Mouse (Mus musculus) lung, postnatal 14 days (tissue): ENCODE measurements at regions not wholly inside any gene's neighbourhood (a gene's known extent, or its start where the extent isn't known, plus 50 kb on each side); places are given as distances from the start of the nearest gene placed in this dataset.

ENCODE experiments used
- DNase-seq: peaks from one replicate; pipeline ENCODE4 v3.0.0; 2021

DNA sequence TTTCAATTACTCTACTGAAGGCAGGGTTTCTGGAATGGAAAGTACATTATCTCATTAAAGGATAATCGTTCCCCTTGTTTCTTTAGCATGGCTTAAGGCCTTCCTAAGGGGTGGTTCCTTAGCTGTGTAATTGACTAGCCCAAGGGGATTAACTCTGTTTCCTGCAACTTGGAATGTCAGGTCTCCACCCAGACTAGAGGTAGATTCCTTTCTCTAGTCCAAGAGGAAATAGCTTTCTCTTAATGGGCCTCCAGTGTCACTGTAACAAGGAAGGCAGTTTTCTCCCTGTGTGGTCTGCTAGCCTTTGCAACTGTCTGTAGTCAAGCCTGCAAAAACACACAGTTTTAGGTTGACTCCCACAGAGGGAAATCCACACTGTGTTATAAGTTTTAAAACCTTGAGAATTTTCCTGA, 64.0 kb upstream of the Adgra3 start:
- no peak for DNase-seq

DNA sequence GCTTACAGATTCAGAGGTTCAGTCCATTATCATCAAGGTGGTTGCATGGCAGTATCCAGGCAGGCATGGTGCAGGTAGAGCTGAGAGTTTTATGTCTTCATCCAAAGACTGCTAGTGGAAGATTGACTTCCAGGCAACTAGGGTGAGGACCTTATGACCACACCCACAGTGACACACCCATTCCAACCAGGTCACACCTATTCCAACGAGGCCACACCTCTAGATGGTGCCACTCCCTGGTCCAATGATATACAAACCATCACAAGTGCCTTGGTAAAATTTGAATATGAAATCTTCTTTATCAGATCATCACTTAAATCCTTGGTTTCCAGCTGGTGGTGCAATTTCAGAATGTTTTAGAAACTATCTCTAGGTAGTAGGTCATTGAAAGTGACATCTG, 61.1 kb upstream of the Adgra3 start:
- DNase-seq = no peak
